Mouse (Mus musculus): Measurements from ENCODE around the gene Gm10643. TPM values are rescaled to one million over a fixed set of nuclear protein-coding genes. Genes with fewer than 3 reads are reported as not detected.

Gene Gm10643
- polyA plus RNA-seq, 1 experiment from 2014 or later, result 1.6 TPM

DNA sequence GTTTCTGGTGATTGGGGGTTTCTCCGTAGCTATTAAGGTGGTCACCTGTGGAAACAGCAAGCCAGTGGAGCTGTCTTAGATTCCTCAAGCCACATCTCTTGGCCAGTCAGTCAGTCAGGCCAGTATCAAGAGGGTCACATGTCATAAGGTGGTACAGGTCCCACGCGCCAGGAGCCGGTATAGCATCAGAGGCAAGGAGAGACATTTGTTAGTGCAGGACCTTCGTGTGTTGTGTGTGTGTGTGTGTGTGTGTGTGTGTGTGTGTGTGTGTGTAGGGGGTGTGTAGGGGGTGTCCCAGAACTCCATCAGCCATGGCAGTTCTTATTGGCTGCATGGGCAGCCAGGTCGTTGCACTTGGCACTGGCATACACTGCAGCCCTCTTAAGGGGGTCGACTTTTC lies 3.0 kb upstream of the Gm10643 start:
- peak overlapping the region; percentile 63 for H3K4me2 ChIP-seq (ENCODE audit: low read length)
- peak overlapping the region; percentile 94 for H3K4me3 ChIP-seq (ENCODE audit: low read length)
- no peak for ATAC-seq
- H3K9ac ChIP-seq (ENCODE audit: low read depth, low read length), result peak overlapping the region; percentile 94
- H3K27ac ChIP-seq (ENCODE audit: low read depth, low read length), result no peak overlapping the region
- H3K4me1 ChIP-seq (ENCODE audit: control insufficient read depth, insufficient read depth, low read depth, low read length), result peaks cover 31% of the 10 kb centered on the region
- 90% methylated on average over 7 of the region's 7 CpGs for WGBS
- no peaks in the 10 kb centered on the region for H3K27me3 ChIP-seq (replicated peaks; ENCODE audit: control insufficient read depth, insufficient read depth, low read length)
- no peaks in the 10 kb centered on the region for H3K9me3 ChIP-seq (ENCODE audit: control insufficient read depth, low read length)
- no peaks in the 10 kb centered on the region for H3K36me3 ChIP-seq (ENCODE audit: control insufficient read depth, insufficient read depth, low read length)

DNA sequence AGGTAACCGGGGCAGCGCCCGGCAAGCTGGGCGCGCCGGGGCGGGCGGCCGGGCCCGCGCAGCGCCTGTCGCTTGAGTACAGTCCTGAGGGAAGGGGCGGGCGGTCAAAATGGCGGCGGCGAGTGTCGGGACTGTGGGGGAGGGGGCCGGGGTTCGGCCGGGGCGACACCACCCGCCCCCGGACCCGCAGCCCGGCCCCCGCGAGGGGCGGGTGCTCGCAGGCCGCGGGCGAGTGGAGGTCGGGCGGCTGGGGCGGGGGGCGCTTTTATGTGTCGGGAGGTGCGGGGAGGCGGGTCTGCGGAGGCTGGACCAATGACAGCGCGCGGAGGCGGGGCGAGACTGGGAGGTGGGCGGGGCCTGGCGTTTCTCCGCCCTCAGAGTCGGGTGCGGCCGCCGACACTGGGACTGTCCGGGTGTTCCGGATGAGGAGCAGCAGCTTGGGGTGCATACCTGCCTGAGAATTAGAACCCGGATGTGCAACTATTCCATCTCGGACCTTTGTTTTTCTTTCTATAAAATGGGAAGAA lies 2.2 kb upstream of the Gm10643 start:
- peaks cover 29% of the 10 kb centered on the region for H3K4me1 ChIP-seq (ENCODE audit: control insufficient read depth, insufficient read depth, low read depth, low read length)
- no peaks in the 10 kb centered on the region for H3K36me3 ChIP-seq (ENCODE audit: control insufficient read depth, insufficient read depth, low read length)
- peak overlapping the region; percentile 98 for H3K27ac ChIP-seq (ENCODE audit: low read depth, low read length)
- under 1% methylated on average over 39 of the region's 58 CpGs for WGBS
- no peaks in the 10 kb centered on the region for H3K9me3 ChIP-seq (ENCODE audit: control insufficient read depth, low read length)
- H3K27me3 ChIP-seq (replicated peaks; ENCODE audit: control insufficient read depth, insufficient read depth, low read length), result no peaks in the 10 kb centered on the region
- peak overlapping the region; percentile 94 for H3K4me3 ChIP-seq (ENCODE audit: low read length)
- peak; percentile 66 for ATAC-seq
- peak overlapping the region; percentile 63 for H3K4me2 ChIP-seq (ENCODE audit: low read length)
- peak overlapping the region; percentile 94 for H3K9ac ChIP-seq (ENCODE audit: low read depth, low read length)

DNA sequence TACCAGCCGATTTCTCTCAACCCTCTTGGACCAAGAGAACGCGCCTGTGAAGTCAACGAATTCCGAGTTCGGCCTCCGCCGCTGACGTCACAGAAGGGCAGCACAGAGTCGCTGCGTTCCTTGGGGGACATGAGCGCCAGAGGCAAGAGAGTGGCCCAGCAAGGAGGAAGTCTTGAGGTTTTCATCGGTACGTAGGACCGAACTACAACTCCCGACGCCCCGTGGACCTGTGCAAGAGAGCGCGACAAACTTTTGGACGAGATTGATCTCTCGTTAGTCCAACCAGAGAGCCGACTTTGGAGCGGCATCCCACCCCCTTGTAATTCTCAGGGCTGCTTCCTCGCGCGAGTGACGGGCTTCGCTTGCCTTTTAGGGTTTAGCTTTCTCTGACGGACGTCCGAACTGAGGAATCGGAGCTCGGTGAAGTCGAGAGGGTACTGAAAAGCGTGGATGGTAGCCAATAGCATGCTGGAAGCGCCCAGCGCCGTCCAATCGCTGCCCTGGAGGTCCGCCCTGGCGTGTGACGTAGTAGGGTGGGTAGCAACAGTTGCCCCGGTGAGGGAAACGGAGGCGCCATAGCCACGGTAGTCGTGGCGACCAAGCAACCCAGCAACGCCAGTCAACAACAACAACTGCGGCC lies 1.5 kb upstream of the Gm10643 start, which contains the start of gene Rfx1:
Gene Rfx1, plus strand, starts transcription at position 544 of the 640 bp plus-strand sequence.
- under 1% methylated on average over 50 of the region's 51 CpGs for WGBS

GRCm38 (mm10) chr8:84065457-84066072 lies 628 bp upstream of the Gm10643 start:
- H3K4me1 ChIP-seq (ENCODE audit: control insufficient read depth, insufficient read depth, low read depth, low read length), result peaks cover 29% of the 10 kb centered on the region
- H3K9ac ChIP-seq (ENCODE audit: low read depth, low read length), result peak overlapping the region; percentile 75
- H3K4me2 ChIP-seq (ENCODE audit: low read length), result peak overlapping the region; percentile 87
- no peak for ATAC-seq
- H3K9me3 ChIP-seq (ENCODE audit: control insufficient read depth, low read length), result no peaks in the 10 kb centered on the region
- 21% methylated on average over 5 of the region's 5 CpGs for WGBS
- H3K27me3 ChIP-seq (replicated peaks; ENCODE audit: control insufficient read depth, insufficient read depth, low read length), result no peaks in the 10 kb centered on the region
- no peaks in the 10 kb centered on the region for H3K36me3 ChIP-seq (ENCODE audit: control insufficient read depth, insufficient read depth, low read length)
- H3K4me3 ChIP-seq (ENCODE audit: low read length), result peak overlapping the region; percentile 94
- H3K27ac ChIP-seq (ENCODE audit: low read depth, low read length), result peak overlapping the region; percentile 82

More for the DNA sequence above, 1.5 kb upstream of the Gm10643 start, which contains the start of gene Rfx1:
- no peaks in the 10 kb centered on the region for H3K36me3 ChIP-seq (ENCODE audit: control insufficient read depth, insufficient read depth, low read length)
- H3K4me2 ChIP-seq (ENCODE audit: low read length), result peak within 1 kb of the TSS; percentile 87
- peak within 1 kb of the TSS; percentile 98 for H3K27ac ChIP-seq (ENCODE audit: low read depth, low read length)
- H3K4me3 ChIP-seq (ENCODE audit: low read length), result peak within 1 kb of the TSS; percentile 94
- no peaks in the 10 kb centered on the region for H3K27me3 ChIP-seq (replicated peaks; ENCODE audit: control insufficient read depth, insufficient read depth, low read length)
- no peaks in the 10 kb centered on the region for H3K9me3 ChIP-seq (ENCODE audit: control insufficient read depth, low read length)
- ATAC-seq, result peak; percentile 98
- peaks cover 29% of the 10 kb centered on the region for H3K4me1 ChIP-seq (ENCODE audit: control insufficient read depth, insufficient read depth, low read depth, low read length)
- H3K9ac ChIP-seq (ENCODE audit: low read depth, low read length), result peak within 1 kb of the TSS; percentile 94

- ATAC-seq, result no peak
- H3K4me1 ChIP-seq (ENCODE audit: control insufficient read depth, insufficient read depth, low read depth, low read length), result peaks cover 17% of the 10 kb centered on the region
- WGBS, result 76% methylated on average over 8 of the region's 8 CpGs
These were observed 901 bp downstream of the Gm10643 start for GRCm38 (mm10) chr8:84063861-84064610.

DNA sequence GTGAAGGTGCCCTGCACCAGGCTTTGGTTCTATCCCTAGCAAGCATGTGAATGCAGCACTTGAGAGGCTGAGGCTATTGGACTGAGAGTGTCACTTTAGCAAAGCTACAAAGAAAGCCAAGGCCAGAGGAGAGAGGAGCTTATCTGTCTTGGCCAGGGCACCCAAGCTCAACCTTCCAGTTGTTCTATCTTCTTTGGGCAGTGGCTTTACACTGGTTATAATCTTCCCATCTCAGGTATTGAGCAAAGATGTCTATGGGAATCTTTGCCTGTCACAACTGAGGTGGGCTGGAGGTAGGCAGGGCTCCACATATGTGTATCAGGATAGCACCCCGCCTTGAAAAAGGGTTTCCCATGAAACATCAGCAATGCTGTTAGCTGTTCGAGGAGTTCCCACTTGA lies 4.7 kb downstream of the Gm10643 start:
- 84% methylated on average over 2 of the region's 2 CpGs for WGBS
- H3K4me3 ChIP-seq (ENCODE audit: low read length), result no peak overlapping the region
- H3K4me1 ChIP-seq (ENCODE audit: control insufficient read depth, insufficient read depth, low read depth, low read length), result no peaks in the 10 kb centered on the region
- H3K9ac ChIP-seq (ENCODE audit: low read depth, low read length), result no peak overlapping the region
- H3K27ac ChIP-seq (ENCODE audit: low read depth, low read length), result no peak overlapping the region
- ATAC-seq, result no peak
- H3K9me3 ChIP-seq (ENCODE audit: control insufficient read depth, low read length), result no peaks in the 10 kb centered on the region
- H3K4me2 ChIP-seq (ENCODE audit: low read length), result no peak overlapping the region
- H3K27me3 ChIP-seq (replicated peaks; ENCODE audit: control insufficient read depth, insufficient read depth, low read length), result no peaks in the 10 kb centered on the region
- no peaks in the 10 kb centered on the region for H3K36me3 ChIP-seq (ENCODE audit: control insufficient read depth, insufficient read depth, low read length)

More at GRCm38 (mm10) chr8:84063861-84064610, 901 bp downstream of the Gm10643 start:
- H3K36me3 ChIP-seq (ENCODE audit: control insufficient read depth, insufficient read depth, low read length), result no peaks in the 10 kb centered on the region
- H3K4me3 ChIP-seq (ENCODE audit: low read length), result no peak overlapping the region
- no peaks in the 10 kb centered on the region for H3K27me3 ChIP-seq (replicated peaks; ENCODE audit: control insufficient read depth, insufficient read depth, low read length)
- H3K9me3 ChIP-seq (ENCODE audit: control insufficient read depth, low read length), result no peaks in the 10 kb centered on the region
- no peak overlapping the region for H3K27ac ChIP-seq (ENCODE audit: low read depth, low read length)
- no peak overlapping the region for H3K4me2 ChIP-seq (ENCODE audit: low read length)
- no peak overlapping the region for H3K9ac ChIP-seq (ENCODE audit: low read depth, low read length)

GRCm38 (mm10) chr8:84059226-84059625 lies 5.7 kb downstream of the Gm10643 start:
- no peak for ATAC-seq

GRCm38 (mm10) chr8:84057827-84058226 lies 7.1 kb downstream of the Gm10643 start:
- no peak overlapping the region for H3K27ac ChIP-seq (ENCODE audit: low read depth, low read length)
- H3K36me3 ChIP-seq (ENCODE audit: control insufficient read depth, insufficient read depth, low read length), result no peaks in the 10 kb centered on the region

More at GRCm38 (mm10) chr8:84059226-84059625, 5.7 kb downstream of the Gm10643 start:
- H3K9me3 ChIP-seq (ENCODE audit: control insufficient read depth, low read length), result no peaks in the 10 kb centered on the region
- 92% methylated on average over 2 of the region's 2 CpGs for WGBS
- no peak overlapping the region for H3K9ac ChIP-seq (ENCODE audit: low read depth, low read length)
- H3K4me2 ChIP-seq (ENCODE audit: low read length), result no peak overlapping the region
- no peak overlapping the region for H3K27ac ChIP-seq (ENCODE audit: low read depth, low read length)
- no peak overlapping the region for H3K4me3 ChIP-seq (ENCODE audit: low read length)
- H3K4me1 ChIP-seq (ENCODE audit: control insufficient read depth, insufficient read depth, low read depth, low read length), result no peaks in the 10 kb centered on the region
- H3K36me3 ChIP-seq (ENCODE audit: control insufficient read depth, insufficient read depth, low read length), result no peaks in the 10 kb centered on the region
- H3K27me3 ChIP-seq (replicated peaks; ENCODE audit: control insufficient read depth, insufficient read depth, low read length), result no peaks in the 10 kb centered on the region; the same call in 1 of the 2 replicates

GRCm38 (mm10) chr8:84053229-84053628 lies 11.7 kb downstream of the Gm10643 start:
- 93% methylated on average over 5 of the region's 5 CpGs for WGBS

More at GRCm38 (mm10) chr8:84057827-84058226, 7.1 kb downstream of the Gm10643 start:
- no peak for ATAC-seq
- Histone ChIP-seq H3K4me1 (ENCODE audit: control insufficient read depth, insufficient read depth, low read depth, low read length) (no peaks in the 10 kb centered on the region), H3K9me3 (ENCODE audit: control insufficient read depth, low read length) (no peaks in the 10 kb centered on the region), H3K4me3 (ENCODE audit: low read length) (no peak overlapping the region), H3K4me2 (ENCODE audit: low read length) (no peak overlapping the region), H3K9ac (ENCODE audit: low read depth, low read length) (no peak overlapping the region), H3K27me3 (replicated peaks; ENCODE audit: control insufficient read depth, insufficient read depth, low read length) (no peaks in the 10 kb centered on the region; the same call in 1 of the 2 replicates)
- 96% methylated on average over 1 of the region's 1 CpGs for WGBS

More at GRCm38 (mm10) chr8:84053229-84053628, 11.7 kb downstream of the Gm10643 start:
- no peak overlapping the region for H3K27ac ChIP-seq (ENCODE audit: low read depth, low read length)
- no peak for ATAC-seq
- H3K36me3 ChIP-seq (ENCODE audit: control insufficient read depth, insufficient read depth, low read length), result no peaks in the 10 kb centered on the region
- H3K9ac ChIP-seq (ENCODE audit: low read depth, low read length), result no peak overlapping the region
- no peaks in the 10 kb centered on the region for H3K4me1 ChIP-seq (ENCODE audit: control insufficient read depth, insufficient read depth, low read depth, low read length)
- H3K27me3 ChIP-seq (replicated peaks; ENCODE audit: control insufficient read depth, insufficient read depth, low read length), result no peaks in the 10 kb centered on the region; the same call in 1 of the 2 replicates
- no peak overlapping the region for H3K4me3 ChIP-seq (ENCODE audit: low read length)
- no peaks in the 10 kb centered on the region for H3K9me3 ChIP-seq (ENCODE audit: control insufficient read depth, low read length)
- H3K4me2 ChIP-seq (ENCODE audit: low read length), result no peak overlapping the region
